Comparison of ENCODE assay signal across 1 mouse cellular context in genomic region chr19:45657828-45658227, GRCm38 (mm10).
TF ChIP-seq lines count a peak whose summit lies in the region.

No protein-coding gene starts in this region.

TF ChIP-seq in MEL, 35 proteins besides CTCF, POLR2A, EP300 and RAD21 (continued from another document):
- TF ChIP-seq POLR2AphosphoS2 (IDR thresholded peaks at IDR 0.05; ENCODE audit: low read length) (peak; percentile 64), SIN3A (IDR thresholded peaks at IDR 0.05; ENCODE audit: low read length) (peak; percentile 70; the same call in 1 of the 2 replicates), MAZ (IDR thresholded peaks at IDR 0.05; ENCODE audit: low read depth, low read length) (peak; percentile 46; the same call in 1 of the 2 replicates), ZMIZ1 (IDR thresholded peaks at IDR 0.05; ENCODE audit: low read depth, low read length) (no peak), ELF1 (IDR thresholded peaks at IDR 0.05; ENCODE audit: low read depth, low read length) (no peak)
TF ChIP-seq in MEL: peak in this region for 12.
